Mouse (Mus musculus): ENCODE measurements around the gene Pacs2. TPM values are rescaled to one million over a fixed set of nuclear protein-coding genes. Genes with fewer than 3 reads are reported as not detected.

Gene Pacs2
- total and polyA plus RNA-seq, 3 experiments, result 29.8 to 69.7 (median 62.5) TPM

DNA sequence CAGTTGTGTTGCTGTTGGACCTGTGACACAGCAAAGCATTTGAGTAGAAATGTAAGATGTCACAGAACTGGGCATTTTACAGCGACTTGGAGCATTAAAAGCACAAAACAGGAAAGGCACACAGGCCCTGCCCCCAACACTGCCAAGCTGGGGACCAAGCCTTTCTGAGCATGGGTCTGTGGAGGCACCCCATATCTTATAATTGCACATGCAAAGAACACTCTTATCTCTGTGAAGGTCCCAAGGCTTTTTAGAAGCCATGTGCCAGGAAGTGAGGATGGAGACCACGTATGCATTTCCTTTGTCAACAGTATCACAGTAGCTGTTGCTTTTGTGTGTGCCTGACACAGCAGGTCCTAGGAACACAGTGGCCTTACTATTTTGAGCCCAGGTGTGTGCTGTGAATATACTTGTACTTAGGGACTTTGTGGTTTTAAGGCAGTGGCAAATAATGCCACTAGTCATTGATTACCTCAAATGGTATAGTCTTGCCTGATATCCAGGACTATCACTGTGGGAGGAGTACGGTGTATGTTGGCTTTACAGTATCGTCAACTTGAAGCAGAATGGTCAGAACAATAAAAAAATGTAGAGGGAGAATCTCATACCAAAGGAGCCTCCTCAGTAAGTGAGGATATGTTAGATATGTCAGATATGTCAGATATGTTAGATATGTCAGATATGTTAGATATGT lies 93.3 kb downstream of the Pacs2 start:
- Histone ChIP-seq H3K9me3 (replicated peaks; ENCODE audit: insufficient read depth, low read length) (no peaks in the 10 kb centered on the region), H3K27ac (ENCODE audit: control insufficient read depth, low read depth, low read length) (peak overlapping the region; percentile 87), H3K4me3 (ENCODE audit: control insufficient read depth in 1 of 2, insufficient read depth in 1 of 2, low read depth in 2 of 2, low read length in 2 of 2) (peak overlapping the region in 1 of 2 experiments; percentile 1; a peak in 2 of 4 replicates), H3K36me3 (ENCODE audit: control insufficient read depth in 1 of 2, insufficient read depth in 2 of 2, low read length in 2 of 2) (peaks cover 15 to 29% of the 10 kb centered on the region in 2 experiments), H3K79me2 (ENCODE audit: control insufficient read depth, insufficient read depth, low read length, poor library complexity) (peaks cover 78% of the 10 kb centered on the region), H3K4me1 (ENCODE audit: control insufficient read depth in 1 of 2, insufficient read depth in 2 of 2, low read length in 2 of 2) (peaks cover 23 to 35% of the 10 kb centered on the region in 2 experiments), H3K27me3 (ENCODE audit: control insufficient read depth in 1 of 2, insufficient read depth in 2 of 2, low read length in 2 of 2) (no peaks in the 10 kb centered on the region), H3K9ac (ENCODE audit: control insufficient read depth, low read depth, low read length, poor library complexity, severe bottlenecking) (peak overlapping the region; percentile 33)
- peak; percentile 99 for DNase-seq (ENCODE audit: low read depth, low spot score)
- TF ChIP-seq GABPA (IDR thresholded peaks at IDR 0.05; ENCODE audit: low read depth, low read length) (no peak), POLR2AphosphoS5 (IDR thresholded peaks at IDR 0.05; ENCODE audit: borderline replicate concordance, low read depth, low read length) (no peak), TBP (IDR thresholded peaks at IDR 0.05; ENCODE audit: low read depth, low read length) (peak; percentile 84; the same call in 1 of the 2 replicates), HCFC1 (IDR thresholded peaks at IDR 0.05; ENCODE audit: low read depth, low read length) (no peak), NRF1 (IDR thresholded peaks at IDR 0.05; ENCODE audit: insufficient read depth, low read depth, low read length, poor library complexity, severe bottlenecking) (no peak), SMC3 (IDR thresholded peaks at IDR 0.05; ENCODE audit: low read depth, low read length) (no peak), SIN3A (IDR thresholded peaks at IDR 0.05; ENCODE audit: low read length) (no peak), MAZ (IDR thresholded peaks at IDR 0.05; ENCODE audit: low read depth, low read length) (no peak), MYB (IDR thresholded peaks at IDR 0.05; ENCODE audit: low read depth, low read length) (no peak), ZC3H11A (IDR thresholded peaks at IDR 0.05; ENCODE audit: low read depth, low read length) (no peak), NELFE (IDR thresholded peaks at IDR 0.05; ENCODE audit: low read depth, low read length) (no peak), RCOR1 (IDR thresholded peaks at IDR 0.05; ENCODE audit: low read depth, low read length) (no peak), TCF12 (IDR thresholded peaks at IDR 0.05; ENCODE audit: low read depth, low read length) (no peak), ZNF384 (IDR thresholded peaks at IDR 0.05; ENCODE audit: low read depth, low read length) (no peak), TAL1 (IDR thresholded peaks at IDR 0.05; ENCODE audit: low read length) (peak; percentile 98), ELF1 (IDR thresholded peaks at IDR 0.05; ENCODE audit: low read depth, low read length) (no peak), POLR2A (IDR thresholded peaks at IDR 0.05; ENCODE audit: control insufficient read depth in 1 of 2, insufficient read depth in 1 of 2, low read depth in 1 of 2, low read length in 2 of 2, poor library complexity in 1 of 2) (peak in 1 of 2 experiments; percentile 58; a peak in 1 of 4 replicates), GATA1 (IDR thresholded peaks at IDR 0.05; ENCODE audit: low read depth, low read length) (peak; percentile 99)

DNA sequence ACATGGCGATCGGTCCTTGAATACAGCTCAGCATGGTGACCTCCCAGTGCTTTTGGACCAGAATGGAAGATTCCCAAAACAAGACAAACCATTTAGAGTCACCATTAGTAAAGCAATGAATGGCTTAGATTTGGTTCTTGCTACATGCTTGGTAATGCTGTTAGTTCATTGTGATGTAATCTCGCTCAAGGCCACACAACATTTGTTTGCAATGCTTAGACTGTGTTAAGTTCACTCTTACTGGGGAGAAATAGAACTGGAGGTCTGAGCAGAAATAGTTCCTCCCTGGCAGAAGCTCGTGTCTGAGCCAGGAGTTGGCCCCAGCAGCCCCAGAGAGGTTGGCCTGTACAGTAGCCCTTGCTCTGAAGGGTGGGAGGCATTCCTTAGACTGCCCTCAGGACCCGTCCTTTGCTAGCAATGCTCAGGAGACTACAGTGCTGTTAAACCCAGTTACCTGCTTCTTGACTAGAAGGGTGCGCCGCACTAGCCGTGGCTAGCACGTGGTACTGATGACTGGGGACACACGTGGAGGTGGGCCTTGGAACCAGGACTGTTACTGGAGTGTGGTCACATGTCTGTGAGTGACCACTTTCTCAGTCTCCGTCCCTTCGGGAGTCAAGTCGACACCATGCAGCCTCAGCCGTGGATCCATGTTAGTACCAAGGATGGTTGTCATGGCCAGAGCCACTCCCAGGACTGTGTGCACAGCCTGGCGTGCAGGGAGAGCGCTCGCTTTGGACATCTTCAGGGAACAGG lies 94.4 kb downstream of the Pacs2 start:
- no peaks in the 10 kb centered on the region for H3K27me3 ChIP-seq (ENCODE audit: control insufficient read depth in 1 of 2, insufficient read depth in 2 of 2, low read length in 2 of 2)
- H3K27ac ChIP-seq (ENCODE audit: control insufficient read depth, low read depth, low read length), result peak overlapping the region; percentile 27; the same call in 1 of the 2 replicates
- no peak overlapping the region for H3K9ac ChIP-seq (ENCODE audit: control insufficient read depth, low read depth, low read length, poor library complexity, severe bottlenecking)
- H3K79me2 ChIP-seq (ENCODE audit: control insufficient read depth, insufficient read depth, low read length, poor library complexity), result peaks cover 68% of the 10 kb centered on the region
- H3K4me1 ChIP-seq (ENCODE audit: control insufficient read depth in 1 of 2, insufficient read depth in 2 of 2, low read length in 2 of 2), result peaks cover 23 to 35% of the 10 kb centered on the region in 2 experiments
- no peak for DNase-seq (ENCODE audit: low read depth, low spot score)
- peaks cover 26 to 29% of the 10 kb centered on the region in 2 experiments for H3K36me3 ChIP-seq (ENCODE audit: control insufficient read depth in 1 of 2, insufficient read depth in 2 of 2, low read length in 2 of 2)
- no peak for TF ChIP-seq HCFC1 (IDR thresholded peaks at IDR 0.05; ENCODE audit: low read depth, low read length)
- TF ChIP-seq POLR2AphosphoS5 (IDR thresholded peaks at IDR 0.05; ENCODE audit: borderline replicate concordance, low read depth, low read length), result peak; percentile 83
- H3K4me3 ChIP-seq (ENCODE audit: control insufficient read depth in 1 of 2, insufficient read depth in 1 of 2, low read depth in 2 of 2, low read length in 2 of 2), result no peak overlapping the region
- H3K9me3 ChIP-seq (replicated peaks; ENCODE audit: insufficient read depth, low read length), result no peaks in the 10 kb centered on the region

Measured in MEL (cell line).